Mouse (Mus musculus): ENCODE results near the gene Srd5a1.

Gene Srd5a1

GRCm38 (mm10) chr13:69543595-69543994 lies 67.6 kb downstream of the Srd5a1 start:
- DNase-seq (ENCODE audit: extremely low read depth, insufficient read length, low spot score): peak; percentile 72

GRCm38 (mm10) chr13:69542571-69543352 lies 68.5 kb downstream of the Srd5a1 start:
- peak; percentile 74 for DNase-seq (ENCODE audit: extremely low read depth, insufficient read length, low spot score)

- DNase-seq (ENCODE audit: extremely low read depth, insufficient read length, low spot score): peak; percentile 52
Observed at GRCm38 (mm10) chr13:69541776-69542175, 69.5 kb downstream of the Srd5a1 start.

GRCm38 (mm10) chr13:69541209-69541608 lies 70.0 kb downstream of the Srd5a1 start:
- peak; percentile 71 for DNase-seq (ENCODE audit: extremely low read depth, insufficient read length, low spot score)

GRCm38 (mm10) chr13:69538327-69538726 lies 72.9 kb downstream of the Srd5a1 start:
- no peak for DNase-seq (ENCODE audit: extremely low read depth, insufficient read length, low spot score)

- no peak for DNase-seq (ENCODE audit: extremely low read depth, insufficient read length, low spot score)
Observed at GRCm38 (mm10) chr13:69537366-69537765, 73.9 kb downstream of the Srd5a1 start.

- DNase-seq (ENCODE audit: extremely low read depth, insufficient read length, low spot score): no peak
Observed at GRCm38 (mm10) chr13:69536021-69536420, 75.2 kb downstream of the Srd5a1 start.

GRCm38 (mm10) chr13:69534654-69535551 lies 76.3 kb downstream of the Srd5a1 start:
- DNase-seq (ENCODE audit: extremely low read depth, insufficient read length, low spot score): peak; percentile 96

GRCm38 (mm10) chr13:69534334-69534653 lies 76.9 kb downstream of the Srd5a1 start, which contains the start of gene Tent4a:
Gene Tent4a, minus strand, starts transcription at chr13:69534617.
- no peak for DNase-seq (ENCODE audit: extremely low read depth, insufficient read length, low spot score)

- peak; percentile 66 for DNase-seq (ENCODE audit: extremely low read depth, insufficient read length, low spot score)
Observed at GRCm38 (mm10) chr13:69533405-69534333, 77.6 kb downstream of the Srd5a1 start, which contains the start of gene Nsun2. Gene Nsun2, plus strand, starts transcription at chr13:69533746.

GRCm38 (mm10) chr13:69532893-69533404 lies 78.3 kb downstream of the Srd5a1 start:
- no peak for DNase-seq (ENCODE audit: extremely low read depth, insufficient read length, low spot score)

GRCm38 (mm10) chr13:69532101-69532892 lies 78.9 kb downstream of the Srd5a1 start:
- DNase-seq (ENCODE audit: extremely low read depth, insufficient read length, low spot score): no peak

- no peak for DNase-seq (ENCODE audit: extremely low read depth, insufficient read length, low spot score)
Observed at GRCm38 (mm10) chr13:69531431-69531830, 79.8 kb downstream of the Srd5a1 start.

- DNase-seq (ENCODE audit: extremely low read depth, insufficient read length, low spot score): no peak
Observed at GRCm38 (mm10) chr13:69530951-69531350, 80.3 kb downstream of the Srd5a1 start.

- no peak for DNase-seq (ENCODE audit: extremely low read depth, insufficient read length, low spot score)
Observed at GRCm38 (mm10) chr13:69530156-69530555, 81.1 kb downstream of the Srd5a1 start.

- no peak for DNase-seq (ENCODE audit: extremely low read depth, insufficient read length, low spot score)
Observed at GRCm38 (mm10) chr13:69528531-69528930, 82.7 kb downstream of the Srd5a1 start.

GRCm38 (mm10) chr13:69525867-69526266 lies 85.4 kb downstream of the Srd5a1 start:
- DNase-seq (ENCODE audit: extremely low read depth, insufficient read length, low spot score): no peak

- DNase-seq (ENCODE audit: extremely low read depth, insufficient read length, low spot score): no peak
Observed at GRCm38 (mm10) chr13:69524158-69524530, 87.1 kb downstream of the Srd5a1 start.

Measured in 3134 (cell line).